Mouse (Mus musculus): Measurements from ENCODE around the gene Rora.

The Rora gene

DNA sequence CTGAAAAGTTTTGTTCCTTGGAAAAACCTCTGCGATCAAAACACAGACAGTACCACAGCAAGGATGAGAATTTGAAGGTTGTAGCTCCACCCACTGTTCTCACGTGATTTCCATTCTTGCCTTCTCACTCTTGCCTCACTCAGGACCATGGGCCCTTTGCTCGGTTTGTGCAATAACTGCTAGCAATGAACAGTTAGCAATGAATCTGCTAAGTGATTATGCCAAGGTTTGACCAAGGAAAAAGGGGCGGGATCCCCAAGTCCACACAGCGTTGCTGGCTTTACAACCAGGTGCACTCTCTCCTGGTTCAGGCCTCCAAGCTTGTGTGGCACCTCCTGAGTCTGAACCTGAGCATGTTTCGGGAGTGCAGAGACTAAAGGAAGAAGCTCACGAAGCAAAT, 576.3 kb downstream of the Rora start:
- no peak for DNase-seq (ENCODE audit: low spot score)

DNA sequence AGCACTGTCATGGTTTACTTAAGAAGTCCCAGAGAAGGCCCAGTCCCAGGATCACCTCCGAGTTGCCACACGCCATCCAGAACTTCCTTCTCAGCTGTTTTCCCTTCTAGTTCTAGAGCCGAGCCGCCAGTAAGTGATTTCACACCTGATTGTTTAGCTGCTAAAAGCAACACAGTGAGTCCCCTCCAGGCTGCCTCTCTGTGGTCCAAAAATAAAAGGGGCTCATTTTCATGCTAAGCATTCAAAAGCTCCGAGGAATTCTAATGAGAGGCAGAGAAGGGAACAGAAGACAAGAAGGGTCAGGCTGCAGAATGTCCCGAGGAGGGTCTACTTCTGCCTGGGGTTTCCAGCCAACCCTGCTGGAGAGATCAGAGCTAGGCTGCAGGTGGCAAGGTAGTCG, 580.9 kb downstream of the Rora start:
- no peak for DNase-seq (ENCODE audit: low spot score)

DNA sequence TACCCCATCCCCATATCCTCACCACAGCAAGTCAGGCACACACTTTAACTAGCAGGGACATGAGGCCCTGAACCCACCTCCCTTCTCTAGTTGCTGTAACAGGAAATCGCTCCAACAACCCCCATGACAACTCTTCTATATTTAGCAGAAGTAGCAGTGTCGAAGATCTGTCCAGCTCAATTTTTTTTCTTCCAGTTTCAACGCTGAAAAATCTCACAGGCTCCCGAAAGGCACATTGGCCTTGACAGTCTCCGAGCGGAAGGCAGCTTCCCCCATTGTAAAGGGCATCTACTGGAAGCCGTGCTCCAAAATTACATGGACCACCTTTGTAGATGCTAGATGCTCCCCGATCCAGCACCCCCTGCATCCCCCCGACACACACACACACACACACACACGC, 583.7 kb downstream of the Rora start:
- DNase-seq (ENCODE audit: low spot score): no peak

DNA sequence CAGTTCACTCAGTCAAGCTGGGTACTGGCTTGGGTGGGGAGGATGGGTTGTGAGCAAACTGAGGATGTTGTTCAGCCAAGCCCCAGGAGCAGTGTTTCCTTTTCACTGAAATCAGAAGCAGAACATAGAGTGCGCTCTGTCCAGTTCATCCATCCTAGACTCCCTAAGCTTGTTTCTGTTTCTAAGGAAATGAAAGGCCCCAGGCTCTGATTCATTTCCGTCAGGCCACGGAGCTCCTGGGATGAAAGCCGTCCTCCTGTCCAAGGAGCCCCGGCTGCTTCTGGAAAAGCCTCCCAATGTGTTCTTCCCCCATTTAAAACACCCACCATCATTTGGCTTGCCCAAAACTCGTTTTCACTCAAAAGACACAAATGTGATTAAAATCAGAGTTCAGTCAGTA, 589.0 kb downstream of the Rora start:
- no peak for DNase-seq (ENCODE audit: low spot score)

DNA sequence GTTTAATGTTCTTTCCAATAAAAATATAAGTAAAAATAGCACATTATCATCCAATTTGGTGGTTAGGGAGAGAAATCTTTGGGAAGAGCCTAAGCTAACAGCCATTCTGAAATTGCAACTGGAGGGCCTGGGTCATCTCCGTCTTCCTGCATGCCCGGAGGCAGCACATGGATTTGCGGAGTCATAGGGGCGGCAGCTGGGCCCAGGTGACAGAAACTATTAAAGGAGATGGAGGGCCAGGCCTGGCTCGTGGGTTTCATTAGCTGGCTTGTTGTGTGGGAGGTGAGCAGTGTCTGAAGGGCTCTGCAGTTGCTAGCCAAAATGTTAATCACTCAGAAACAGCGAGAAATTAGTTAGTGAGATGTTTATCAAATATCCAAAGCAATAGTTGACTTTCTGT, 590.0 kb downstream of the Rora start:
- DNase-seq (ENCODE audit: low spot score): no peak

DNA sequence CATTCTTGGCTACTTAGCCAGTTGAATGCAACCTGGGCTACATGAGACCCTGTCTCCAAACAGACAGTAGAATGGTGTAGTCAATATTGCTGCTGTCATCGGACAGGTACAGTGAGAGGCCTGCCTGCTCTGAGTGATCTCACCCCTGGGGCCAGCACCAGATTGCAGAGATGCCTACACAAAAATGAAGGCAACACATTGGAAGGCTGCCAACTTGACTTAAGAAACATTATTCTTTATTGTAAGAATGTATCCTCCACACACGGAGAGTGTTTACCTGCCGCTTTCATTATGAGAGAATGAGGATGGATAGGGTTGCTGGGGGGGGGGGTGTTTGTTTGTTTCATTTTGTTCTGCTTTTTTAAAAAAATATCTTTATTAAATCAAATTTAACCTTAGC, 592.6 kb downstream of the Rora start:
- DNase-seq (ENCODE audit: low spot score): no peak

DNA sequence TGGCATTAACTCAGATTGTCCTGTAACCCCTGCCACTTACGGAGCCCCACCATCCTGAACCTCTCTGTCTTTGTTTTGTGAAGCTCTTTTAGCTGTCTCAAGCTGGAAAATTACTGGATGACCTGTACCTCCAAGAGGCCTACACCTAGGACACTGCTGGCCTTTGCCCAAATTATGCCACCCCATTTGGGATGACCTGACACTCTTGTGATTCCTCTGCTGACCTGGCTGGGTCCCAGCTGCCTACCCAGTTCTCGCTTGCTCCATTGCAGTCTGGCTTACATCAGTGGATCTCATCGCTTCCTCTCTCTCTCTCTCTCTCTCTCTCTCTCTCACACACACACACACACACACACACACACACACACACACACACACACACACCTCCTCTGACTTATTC, 596.0 kb downstream of the Rora start:
- no peak for DNase-seq (ENCODE audit: low spot score)

DNA sequence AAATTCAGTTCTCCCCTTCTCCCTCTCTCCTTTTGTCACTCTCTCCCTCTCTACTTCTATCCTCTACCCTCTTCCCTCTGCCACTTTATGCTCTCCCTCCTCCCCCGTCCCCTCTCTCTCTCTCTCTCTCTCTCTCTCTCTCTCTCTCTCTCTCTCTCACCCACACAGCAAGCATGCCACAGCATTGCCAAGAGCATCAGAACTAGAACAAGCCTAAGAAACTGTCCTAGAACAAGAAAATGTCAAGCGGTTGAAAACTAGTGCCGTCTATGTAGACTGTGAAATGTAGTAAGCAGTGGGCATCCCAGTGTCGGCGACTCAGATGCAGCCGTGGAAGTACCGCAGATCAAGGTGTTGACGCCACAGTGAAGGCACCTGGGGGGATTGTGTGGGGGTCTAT, 596.7 kb downstream of the Rora start:
- DNase-seq (ENCODE audit: low spot score): no peak

DNA sequence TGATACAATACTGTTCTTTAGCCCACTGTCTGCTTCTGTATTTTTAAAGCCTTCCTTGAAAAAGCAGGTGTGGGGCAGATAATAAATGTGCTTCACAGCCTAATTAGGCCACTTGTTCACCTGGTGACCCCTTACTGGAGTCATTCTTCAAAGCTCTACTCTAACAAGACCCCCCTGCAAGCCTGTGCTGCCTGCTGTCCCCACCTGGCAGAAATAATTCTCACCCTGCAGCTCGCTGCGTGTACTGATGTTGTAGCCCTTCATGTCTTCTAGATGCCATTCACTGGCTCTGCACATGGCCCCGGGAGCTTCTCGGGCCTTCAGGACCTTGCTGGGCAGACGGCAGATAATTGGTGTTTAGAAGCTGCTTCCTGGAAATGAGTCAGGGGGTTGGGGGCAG, 604.9 kb downstream of the Rora start:
- DNase-seq (ENCODE audit: low spot score): no peak

DNA sequence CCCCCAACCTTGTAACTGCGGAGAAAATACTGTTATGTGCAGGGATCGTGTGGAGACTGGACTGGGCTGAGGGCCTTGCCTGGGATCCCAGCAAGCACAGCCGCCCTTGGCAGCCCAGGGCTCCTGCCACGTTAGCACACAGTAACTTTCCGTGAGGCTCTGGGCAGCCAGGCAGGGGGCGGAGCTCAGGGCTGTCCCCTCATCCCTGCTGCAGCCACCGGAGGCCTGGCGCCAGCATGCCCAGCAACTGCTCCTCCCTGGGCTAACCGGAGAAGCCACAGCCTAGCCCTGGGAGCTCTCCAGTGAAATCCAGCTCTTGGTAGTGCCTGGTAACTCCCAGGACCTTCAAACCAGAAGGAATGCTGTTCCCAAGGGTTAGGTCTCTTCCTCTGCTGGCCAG, 605.8 kb downstream of the Rora start:
- DNase-seq (ENCODE audit: low spot score): no peak

DNA sequence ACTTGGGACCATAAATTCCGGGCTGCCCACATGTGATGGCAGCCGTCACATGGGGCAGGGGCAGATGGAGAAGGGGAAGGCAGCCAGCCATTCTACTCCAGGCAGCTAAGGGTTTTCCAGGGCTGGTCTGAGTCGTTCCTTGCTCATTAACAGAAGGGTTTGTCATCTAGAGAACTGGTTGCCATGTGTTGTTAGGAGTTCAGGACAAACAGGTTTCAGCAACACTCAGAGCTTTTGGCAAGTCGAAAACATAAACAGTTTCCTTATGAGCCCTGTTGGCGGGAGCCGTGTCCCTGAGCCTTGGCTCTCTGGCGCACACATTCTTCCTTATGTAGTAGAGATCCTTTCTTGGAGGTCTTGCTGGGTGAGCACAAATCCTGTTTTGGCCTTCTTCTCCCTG, 611.6 kb downstream of the Rora start:
- DNase-seq (ENCODE audit: low spot score): no peak

DNA sequence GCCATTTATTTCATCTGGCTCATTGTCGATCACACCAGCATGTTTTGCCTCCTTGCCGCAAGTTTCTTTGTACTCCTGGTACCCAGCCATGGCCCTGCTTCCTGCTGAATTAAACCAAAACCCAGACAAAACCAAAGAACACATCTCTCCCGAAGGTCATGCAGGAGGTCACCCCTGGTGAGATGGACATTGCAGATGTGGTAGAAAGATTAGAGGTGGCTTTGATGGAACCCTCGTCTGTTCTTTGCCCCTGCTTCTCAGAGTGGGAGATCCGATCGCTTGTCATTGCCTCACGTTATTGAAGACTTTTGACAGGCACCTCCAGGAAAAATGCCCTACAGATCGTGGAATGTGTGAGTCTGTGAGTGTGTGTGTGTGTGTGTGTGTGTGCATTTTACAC, 616.8 kb downstream of the Rora start:
- DNase-seq (ENCODE audit: low spot score): no peak

DNA sequence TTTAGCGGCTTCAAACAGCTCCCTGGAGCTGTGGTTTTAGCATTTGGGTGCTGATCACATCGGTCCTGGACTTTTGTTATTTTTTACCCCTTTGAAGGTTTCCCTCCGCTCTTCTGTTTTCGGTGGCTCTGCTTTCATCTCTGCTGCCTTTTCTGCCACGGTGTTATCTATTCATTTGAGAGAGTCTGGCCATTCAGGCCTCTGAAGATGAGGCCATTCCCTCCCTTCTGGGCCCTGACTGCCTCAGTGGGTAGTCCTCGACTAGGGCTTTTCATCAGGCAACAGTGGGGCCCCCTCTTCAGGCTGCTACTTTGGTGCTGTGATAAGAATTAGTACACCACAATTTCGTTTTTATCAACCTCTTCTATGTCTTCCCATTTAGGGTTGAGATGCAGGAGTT, 617.3 kb downstream of the Rora start:
- DNase-seq (ENCODE audit: low spot score): no peak

DNA sequence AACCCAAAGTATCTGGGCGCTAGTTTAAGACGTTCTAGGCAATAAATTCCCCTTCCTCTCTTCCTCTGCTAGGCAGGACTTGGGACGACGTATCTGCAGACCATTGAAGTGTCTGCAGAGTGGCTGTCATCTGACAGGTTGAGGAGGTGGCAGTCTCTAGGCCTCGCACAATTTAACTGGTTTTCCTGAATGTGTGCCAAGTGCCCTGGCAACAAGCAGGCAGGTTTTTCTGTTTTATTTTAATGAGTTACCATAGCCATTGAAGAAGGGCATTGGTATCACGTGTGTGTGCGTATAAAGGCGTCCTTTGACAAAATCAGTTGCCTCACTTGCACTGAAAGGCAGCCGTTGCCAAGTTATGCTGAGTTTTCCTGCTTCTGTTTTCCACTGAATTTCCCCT, 619.3 kb downstream of the Rora start:
- no peak for DNase-seq (ENCODE audit: low spot score)

DNA sequence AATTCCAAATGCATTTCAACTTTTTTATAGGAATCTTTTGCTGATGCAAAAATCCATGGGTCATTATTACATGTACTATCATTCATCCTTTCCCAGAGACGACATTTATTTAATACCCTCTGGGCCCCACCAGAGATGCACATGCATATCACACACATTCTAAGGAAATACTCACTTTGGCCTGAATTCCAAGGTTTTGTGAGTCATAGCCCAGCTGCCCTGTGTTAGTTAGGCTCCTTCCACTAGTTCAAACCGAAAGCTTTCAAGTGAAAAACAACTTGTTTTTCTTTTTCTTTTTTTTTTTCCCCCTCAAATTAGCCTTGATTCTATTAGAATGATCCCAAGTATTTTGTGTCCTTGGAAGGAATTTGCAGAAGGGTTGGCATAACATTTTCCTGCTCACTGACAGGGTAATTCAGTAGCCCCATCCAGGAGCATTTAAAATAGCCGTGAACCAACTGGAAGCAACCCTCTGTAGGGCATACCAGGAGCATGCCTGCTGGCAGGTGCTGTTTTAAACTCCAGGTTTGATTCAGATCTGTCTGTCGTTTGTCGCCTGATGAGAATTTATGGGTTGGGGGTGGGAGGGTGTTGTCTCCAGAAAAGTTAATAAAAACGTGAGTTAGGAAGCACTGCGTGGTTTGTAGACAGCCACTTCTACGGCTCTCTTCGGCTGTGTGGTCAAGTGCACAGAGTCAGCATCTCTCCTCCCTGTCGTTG, 621.3 kb downstream of the Rora start:
- DNase-seq (ENCODE audit: low spot score): no peak

DNA sequence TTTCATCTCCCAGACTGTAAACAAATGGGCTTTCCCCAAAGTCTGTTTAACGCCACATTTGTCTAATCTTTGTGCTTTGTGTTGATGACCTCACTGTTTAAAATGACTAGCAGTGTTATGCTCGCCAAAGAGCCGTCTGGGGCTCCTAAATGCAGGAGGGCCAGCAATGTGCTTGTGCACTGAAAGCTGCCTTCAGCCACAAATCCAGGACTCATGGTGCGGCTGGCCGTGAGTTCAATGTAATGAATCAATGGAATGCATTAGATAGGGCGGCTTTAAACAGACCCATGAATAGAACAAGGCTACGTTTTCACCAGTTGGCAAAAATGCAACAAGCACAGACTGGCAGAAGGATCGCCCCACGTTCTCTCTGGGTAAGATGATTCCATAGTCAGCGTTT, 623.7 kb downstream of the Rora start:
- DNase-seq (ENCODE audit: low spot score): no peak

DNA sequence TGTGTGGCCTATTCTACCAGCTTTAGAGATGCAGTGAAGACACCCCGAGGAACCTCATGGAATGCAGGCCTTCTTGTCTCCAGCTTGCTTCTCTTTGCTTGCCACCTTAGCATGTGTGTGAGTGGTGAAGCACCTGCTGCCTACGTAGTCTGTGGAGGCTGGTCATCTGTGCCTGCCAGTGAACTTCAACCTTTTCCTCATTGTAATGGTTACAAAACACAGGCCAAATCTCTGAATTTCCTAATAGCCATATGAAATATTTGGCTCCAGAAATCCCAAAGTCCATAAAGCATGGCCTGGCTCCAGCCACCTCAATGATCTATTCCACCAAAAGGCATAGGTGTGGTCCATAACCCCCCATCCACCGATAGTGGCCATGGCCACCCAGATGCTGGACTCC, 631.4 kb downstream of the Rora start:
- DNase-seq (ENCODE audit: low spot score): no peak

DNA sequence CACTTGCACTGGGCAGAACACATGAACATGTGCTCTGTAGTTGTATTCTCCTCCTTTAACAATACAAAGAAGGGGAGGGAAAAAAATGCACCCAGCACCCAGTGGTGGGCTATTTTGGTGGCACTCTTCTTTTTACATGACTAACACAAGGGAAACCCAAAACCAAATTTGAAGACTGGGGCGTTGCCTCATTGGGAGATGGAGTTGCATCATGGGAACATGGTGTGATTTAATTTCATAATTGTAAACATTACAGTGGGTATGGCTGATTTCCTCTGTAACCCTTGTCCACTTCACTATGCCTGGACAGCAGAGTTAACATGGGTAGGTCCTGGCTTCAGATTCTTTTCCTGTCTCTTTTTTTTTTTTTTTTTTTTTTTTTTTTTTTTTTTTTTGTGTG, 634.5 kb downstream of the Rora start:
- no peak for DNase-seq (ENCODE audit: low spot score)

DNA sequence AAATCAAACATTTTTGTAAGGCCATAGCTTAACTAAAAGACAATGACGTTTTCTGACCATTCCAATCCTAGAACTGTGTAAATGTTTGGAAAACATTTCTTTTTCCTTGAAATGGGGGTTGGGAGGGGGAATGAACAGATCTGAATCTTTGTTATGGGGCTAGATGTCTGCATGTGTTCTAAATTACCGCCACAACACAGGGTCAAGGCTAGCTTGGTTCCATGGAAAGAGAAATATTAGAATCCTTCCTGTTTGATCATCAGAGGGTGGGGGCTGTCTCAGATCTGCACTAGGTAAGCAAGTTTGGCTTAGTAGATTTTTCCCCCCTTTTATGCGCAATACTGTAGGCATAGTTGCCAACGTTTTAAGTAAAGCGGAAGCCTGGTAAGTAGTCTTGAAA, 635.0 kb downstream of the Rora start:
- no peak for DNase-seq (ENCODE audit: low spot score)

DNA sequence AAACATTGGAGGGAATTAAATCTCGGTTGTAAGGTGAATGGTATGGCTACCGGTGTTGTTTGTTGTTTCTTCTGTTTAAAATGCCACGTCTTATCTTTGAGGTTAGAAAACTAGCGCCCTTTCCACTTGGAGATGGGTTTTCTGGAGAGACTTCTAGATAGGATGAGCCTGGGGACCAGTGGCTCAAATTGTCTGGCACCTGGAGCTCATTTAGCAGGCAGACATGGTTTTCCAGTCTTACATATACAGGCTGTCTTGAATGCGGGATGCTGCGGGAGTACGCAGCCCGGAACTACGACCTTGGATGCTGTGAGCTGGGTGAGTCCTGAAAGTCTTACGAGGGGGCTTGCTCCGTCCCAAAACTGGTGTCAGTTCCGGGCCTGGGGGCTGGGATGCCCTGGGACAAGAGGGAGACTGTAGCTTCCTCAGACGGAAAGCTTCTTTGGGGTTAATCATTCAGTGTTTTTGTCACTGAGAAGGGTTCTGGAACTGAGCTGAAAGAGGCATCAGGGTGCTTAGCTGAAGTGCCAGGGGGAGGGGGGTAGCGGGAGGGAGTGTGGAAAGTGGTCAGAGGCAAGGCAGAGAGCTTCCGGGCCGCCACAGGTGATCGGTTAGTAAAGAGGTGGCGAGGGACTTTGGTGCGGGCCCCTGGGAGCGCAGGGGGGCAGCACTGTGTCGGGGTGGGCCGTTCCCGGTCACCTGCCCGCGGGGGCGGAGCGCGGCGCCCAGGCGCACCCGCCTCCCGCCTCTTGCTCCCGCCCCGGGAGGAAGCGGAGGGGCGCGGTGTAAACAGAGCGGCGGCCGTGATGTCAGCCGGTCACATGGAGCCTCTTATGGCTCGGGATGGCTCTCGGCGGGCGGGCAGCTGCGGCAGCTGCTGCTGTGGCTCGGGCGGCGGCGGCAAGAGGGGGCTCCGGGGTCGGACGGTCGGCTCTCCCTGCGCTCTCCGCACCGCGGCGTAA, 635.8 kb downstream of the Rora start:
- DNase-seq (ENCODE audit: low spot score): no peak

DNA sequence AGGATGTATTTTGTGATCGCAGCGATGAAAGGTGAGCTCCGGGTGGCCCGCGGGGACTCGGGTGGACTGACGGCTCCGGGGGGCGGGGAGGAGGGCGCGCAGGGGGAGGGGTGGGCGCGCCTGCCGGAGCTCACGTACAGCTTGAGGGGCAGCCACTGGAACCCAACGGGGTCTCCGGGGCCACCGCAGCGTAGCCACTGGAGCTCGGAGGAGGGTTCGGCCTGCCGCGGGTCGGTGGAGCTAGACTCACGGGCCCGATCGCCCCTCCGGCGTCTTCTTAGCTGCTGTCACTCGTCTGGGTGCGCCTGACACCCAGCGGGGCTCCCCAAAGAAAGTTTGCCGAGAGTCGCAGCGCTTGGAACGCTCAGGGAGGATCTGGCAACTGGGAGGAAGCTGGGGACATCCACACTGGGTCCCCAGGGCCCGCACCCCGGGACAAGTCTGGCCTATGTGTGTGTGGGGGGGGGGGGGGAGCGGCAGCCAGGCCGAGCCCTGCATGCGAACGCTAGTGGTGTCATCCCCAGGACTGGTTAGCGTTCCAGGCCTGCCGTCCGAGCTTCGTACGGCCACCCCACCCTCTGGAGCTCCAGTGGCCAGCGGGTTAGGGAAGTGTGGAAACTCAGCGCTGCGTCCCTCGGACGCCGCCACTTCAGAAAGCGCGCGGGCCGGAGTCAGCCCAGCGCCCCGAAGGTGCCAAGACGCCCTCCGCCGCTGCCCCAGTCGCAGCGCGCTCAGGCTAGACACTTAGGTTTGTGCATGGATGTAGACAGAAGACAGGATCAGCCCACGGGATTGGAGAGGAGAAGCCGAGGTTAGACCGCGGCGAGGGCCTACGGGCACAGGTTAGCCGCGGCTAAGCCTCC, 636.7 kb downstream of the Rora start:
- DNase-seq (ENCODE audit: low spot score): no peak

DNA sequence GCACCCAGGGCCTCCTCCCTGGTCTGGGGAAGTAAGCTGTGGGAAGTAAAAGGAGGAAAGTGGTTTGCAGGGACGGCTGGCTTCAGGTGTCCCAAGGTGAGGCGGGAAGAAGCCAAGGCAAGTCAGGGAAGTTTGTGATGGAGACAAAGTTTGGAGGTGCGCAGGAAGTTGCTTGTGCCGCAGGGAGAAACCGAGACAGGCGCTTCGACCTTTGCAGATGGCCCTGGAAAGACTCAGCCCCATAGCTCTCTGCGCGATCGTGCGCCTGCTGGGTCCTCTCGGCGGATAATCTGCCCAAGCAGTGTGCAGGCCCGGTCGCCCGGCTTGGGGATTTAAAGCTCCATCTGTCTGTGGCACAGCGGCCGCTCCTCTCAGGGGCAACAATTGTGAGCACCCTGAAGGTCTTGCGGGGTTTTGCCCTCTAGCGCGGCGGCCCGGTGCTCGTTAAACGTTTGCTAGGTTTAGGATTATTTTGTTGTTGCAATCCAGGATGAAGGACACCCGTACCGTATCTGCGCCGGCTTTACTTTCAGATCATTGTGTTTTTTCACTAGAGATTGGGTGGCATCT, 637.4 kb downstream of the Rora start:
- no peak for DNase-seq (ENCODE audit: low spot score)
